Mouse (Mus musculus): ENCODE data around the gene Pate4.
"Not testable (repeated sequence)": the region's sequence is repeated elsewhere in the genome, so short reads cannot be mapped to it uniquely, and the experiment has no call there.

Gene Pate4

DNA sequence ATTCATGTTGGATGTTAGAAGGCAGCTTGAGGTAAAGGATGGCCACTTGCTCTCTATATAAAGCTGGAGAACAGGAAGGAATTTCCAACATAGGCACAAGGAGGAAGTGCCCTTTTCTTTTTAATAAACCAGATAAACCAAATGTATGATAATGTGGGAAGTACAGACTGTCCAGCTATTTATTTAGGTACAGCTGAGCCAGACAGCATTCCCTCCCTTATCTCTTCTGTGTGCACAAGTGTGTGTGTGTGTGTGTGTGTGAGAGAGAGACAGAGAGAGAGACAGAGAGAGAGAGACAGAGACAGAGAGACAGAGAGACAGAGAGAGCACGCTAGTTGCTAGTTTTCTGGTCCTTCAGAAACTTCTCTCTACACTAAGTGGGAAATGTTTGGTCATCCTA is at the start of gene Pate4:
Gene Pate4 (minus strand): TSS at position 101 of the 400 bp plus-strand sequence.
- no peak for DNase-seq (ENCODE audit: low spot score in 2 of 2)

DNA sequence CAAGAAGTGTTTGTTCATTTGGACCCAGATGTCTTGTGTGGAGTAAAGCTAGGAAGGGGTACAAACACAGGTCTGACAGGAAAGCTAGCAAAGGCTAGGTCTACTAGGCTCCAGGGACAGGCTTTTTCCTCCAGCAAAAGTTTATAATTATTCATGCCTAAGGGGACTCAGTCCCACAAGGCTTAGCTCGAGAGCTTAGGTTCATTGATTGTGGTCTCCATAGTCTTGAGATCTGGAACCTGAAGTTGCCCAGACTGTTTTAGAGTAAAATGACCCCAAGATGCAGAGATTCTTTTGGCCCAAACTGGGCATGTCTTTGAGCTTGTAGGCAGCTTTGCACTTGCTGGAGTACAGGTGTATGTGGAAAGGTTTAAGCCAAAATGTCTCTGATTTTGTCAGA is 36.4 kb upstream of the Pate4 start, which contains the start of gene Pate3:
Gene Pate3 (minus strand): TSS at position 101 of the 400 bp plus-strand sequence.
- DNase-seq (ENCODE audit: low spot score in 2 of 2): no peak

DNA sequence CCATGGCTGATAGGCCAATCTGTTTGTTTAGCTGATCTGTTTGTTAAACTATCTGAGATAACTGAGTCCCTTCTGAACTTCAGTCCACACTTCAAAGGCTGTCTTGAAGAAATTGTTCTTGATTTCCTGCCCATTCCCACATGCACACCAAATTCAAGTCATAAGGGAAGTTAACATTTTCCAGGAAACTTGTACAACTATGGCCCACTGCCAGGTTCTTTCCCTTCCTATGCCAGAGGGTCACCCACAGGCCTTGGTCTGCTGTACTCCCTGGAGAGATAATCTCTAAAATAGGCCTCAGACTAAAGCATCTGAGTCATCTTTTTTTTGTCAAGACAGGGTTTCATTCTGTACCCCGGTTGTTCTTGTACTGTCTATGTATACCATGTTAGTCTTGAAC is 21.2 kb upstream of the Pate4 start:
- no peak for DNase-seq (ENCODE audit: low spot score in 2 of 2)

DNA sequence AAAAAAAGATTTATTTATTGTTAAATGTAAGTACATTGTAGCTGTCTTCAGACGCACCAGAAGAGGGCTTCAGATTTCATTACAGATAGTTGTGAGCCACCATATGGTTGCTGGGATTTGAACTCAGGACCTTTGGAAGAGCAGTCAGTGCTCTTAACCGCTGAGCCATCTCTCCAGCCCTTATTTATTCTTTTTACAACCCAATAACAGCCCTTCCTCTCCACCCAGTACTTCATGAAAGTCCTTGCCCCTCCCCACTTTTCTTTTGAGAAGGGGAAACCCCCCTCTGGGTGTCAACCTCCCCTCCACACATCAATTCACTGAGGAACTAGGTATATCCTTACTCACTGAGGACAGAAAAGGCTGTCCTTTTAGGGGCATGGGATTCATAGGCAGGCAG is 5.0 kb upstream of the Pate4 start:
- DNase-seq (ENCODE audit: low spot score in 2 of 2): not testable (repeated sequence)

DNA sequence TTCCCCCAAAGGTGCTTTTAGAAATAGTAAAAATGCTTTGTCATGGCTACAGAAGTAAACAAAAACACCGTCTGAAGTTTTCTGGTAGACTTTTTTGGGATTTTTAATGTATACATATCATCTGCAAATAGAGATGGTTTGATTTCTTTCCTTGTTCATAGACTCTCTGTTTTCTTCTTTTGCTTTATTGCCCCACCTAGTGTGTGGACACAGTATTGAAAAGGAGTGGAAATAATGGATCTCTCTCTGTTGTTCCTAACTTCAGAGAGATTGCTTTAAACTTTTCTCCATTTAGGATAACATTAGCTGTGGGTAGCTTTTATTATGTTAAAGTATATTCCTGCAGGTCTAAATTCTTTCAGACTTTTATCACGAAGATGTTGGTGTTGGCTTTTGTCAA is 2.3 kb upstream of the Pate4 start:
- no peak for DNase-seq (ENCODE audit: low spot score in 2 of 2)

DNA sequence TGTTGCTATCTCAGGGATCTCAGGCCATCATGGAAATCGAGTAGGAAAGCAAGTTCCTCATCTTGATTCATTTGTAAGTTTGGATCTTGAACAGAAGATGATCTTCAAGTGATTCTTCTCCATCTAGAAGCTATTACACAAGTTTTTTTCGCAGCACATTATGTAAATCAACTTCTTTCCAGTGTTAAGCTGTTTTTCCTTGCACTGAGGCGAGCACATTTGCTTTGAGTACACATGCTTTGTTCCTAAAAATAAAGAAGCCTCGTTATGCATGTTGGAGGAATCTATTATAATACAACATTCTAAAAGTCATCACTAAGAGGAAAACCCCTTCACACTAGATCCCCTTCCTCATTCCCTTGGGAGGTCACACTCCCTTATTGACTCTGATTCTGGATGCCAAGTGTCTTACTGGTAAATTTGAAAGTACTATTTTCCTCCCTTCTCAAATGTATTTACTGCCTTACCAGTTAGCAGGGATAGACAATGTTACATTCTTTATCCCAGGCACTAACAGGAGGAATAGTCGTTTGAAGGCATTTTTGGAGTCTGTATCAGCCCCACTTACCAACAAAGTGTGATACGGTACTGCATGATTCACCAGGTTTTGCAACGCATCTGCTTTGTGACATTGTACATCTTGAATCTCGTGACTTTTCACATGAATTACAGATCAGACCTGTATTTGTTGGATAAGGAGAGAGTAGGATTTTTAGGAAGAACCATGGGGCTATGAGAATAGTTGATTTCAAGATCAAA is 3.9 kb downstream of the Pate4 start:
- no peak for DNase-seq (ENCODE audit: low spot score in 2 of 2)

DNA sequence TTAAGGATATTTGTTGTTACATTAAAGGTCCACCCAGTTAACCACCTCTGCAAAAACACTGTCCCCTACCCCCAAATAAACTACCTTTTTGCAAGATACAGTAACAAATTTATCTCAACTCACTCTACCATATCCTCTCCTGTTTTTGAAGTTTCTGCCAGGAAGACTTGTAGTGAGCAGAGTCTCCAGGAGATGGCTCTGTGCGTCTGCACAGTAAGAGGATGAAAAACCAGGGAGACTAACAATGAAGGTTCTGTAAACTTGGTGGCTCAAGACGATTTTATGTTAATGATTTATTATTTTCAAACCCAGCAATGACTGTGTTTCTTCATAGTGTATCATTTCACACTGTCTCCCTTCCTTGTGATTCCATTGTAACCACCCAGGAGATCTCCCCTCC is 18.8 kb downstream of the Pate4 start:
- DNase-seq (ENCODE audit: low spot score in 2 of 2): peak in 1 of 2 experiments; percentile 34

DNA sequence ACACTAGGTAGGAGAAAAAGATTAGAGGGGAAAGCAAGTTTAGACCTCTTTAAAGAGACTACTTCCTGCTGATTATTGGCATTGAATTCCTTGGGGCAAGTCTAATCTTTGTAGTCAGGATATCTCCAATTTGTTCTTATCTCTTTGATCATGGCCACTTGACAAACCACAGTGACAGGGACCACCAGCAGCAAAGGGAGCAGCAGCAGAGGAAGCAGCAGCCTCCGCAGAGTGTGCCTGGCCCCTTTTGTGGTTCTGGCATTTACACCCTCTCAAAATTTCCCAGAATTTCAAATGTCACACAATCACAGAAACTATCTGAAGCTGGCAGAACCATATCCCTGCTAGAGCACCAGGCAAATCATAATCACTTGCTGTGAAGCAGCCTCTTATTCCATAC is 24.1 kb downstream of the Pate4 start:
- no peak for DNase-seq (ENCODE audit: low spot score in 2 of 2)

DNA sequence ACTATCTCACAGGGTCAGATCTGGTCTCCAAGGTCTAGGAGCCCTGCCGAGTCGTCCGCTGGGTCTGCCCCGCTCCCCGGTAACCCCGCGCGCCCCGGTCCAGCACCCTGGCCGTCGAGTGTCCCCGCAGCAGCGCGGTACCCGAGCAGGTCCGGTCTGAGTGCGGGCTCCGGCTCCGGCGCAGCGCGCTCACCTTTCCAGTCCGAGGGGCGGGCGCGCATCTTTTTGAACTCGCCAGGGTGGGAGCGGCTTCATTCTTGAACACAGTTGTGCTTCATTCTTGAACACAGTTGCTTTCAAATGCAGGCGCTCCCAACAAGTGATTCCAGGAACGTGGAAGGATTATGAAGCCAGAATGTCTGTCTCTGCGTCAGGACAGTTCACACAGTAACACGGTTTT is 37.3 kb downstream of the Pate4 start:
- no peak for DNase-seq (ENCODE audit: low spot score in 2 of 2)

DNA sequence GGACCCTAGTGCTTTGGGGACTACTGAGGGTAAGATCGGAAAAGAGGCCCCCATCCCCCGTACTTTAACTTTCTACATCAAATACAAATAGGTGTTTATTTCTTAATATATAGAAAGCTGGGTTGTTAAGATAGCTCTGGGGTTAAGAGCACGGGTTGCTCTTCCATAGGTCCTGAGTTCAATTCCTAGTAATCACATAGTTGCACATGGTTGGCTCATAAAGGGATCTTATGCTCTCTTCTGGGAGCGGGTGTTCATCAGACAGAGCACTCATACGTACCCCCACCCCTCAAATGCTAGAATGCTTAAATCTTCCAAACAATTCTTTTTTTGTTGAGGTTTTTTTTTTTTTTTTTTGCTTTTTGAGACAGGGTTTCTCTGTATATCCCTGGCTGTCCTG is 41.1 kb downstream of the Pate4 start:
- DNase-seq (ENCODE audit: low spot score in 2 of 2): no peak

DNA sequence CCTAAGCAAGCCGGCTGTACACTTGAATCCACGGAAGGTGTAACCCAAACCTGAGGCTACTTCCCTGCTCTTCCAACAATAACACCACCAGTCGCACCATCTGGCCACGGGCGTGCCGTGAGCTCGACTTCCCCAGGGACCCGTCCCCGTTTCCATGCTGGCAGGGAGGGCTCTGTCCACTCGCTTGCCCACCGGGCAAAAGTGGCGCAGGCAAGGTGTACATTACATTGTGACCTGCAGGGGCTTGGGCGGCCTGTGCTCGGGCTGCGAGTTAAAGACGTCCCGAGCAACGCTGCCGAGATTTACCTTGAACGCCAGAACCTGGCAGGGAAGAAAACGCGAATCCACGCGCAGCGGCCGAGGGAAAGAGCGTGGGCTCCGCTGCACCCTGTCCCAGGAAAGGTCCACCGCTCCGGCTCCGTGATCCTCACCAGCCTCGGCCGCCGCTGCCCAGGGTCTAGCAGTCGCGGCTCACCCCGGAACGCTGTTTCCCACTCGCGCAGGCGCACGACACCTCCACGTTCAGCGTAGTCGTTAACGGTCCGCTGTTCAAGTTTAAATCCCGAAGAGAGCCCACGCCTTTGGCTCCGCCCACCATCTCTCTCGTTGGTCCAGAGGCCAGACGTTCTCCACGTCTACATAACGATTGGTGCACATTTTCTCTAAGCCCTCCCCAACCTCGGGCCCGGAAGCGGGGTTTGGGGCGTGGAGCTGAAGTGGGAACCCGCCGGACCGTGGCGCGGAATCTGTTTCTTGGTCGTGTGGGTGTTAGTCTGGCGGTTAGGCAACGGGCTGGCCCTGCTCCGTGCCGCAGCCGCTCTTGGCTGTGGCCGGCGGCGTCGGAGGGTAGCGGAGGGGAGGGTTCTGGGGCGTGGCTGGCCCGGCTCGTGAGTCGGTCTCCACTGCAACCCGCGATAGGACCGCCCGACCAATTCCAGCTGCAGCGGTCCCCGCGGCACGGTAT is 41.9 kb downstream of the Pate4 start, which contains the start of the genes Pate2 and Hyls1:
Gene Pate2 (plus strand): TSS at position 714 of the 964 bp plus-strand sequence.
Gene Hyls1 (minus strand): TSS at position 828 of the 964 bp plus-strand sequence.
- peak; percentile 88 to 91 for DNase-seq (ENCODE audit: low spot score in 2 of 2)

DNA sequence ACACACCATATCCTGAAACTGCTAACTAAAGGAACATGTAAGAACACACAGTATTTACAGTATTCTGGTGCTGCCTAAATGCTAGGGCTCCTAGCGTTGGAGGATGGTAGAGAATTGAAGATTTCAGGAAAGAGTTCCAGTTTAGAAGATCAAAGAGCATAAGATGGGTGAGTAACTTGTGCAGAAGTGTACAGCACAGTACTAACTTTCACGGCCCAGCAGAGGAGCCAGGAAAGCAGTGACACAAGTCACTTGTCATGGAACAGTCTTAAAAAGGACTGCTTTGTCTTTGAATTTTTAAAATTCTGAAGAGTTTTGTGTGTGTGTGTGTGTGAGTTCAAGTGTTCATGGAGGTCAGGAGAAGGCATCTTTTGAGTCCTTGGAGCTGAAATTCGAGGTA is 43.7 kb downstream of the Pate4 start:
- no peak for DNase-seq (ENCODE audit: low spot score in 2 of 2)

DNA sequence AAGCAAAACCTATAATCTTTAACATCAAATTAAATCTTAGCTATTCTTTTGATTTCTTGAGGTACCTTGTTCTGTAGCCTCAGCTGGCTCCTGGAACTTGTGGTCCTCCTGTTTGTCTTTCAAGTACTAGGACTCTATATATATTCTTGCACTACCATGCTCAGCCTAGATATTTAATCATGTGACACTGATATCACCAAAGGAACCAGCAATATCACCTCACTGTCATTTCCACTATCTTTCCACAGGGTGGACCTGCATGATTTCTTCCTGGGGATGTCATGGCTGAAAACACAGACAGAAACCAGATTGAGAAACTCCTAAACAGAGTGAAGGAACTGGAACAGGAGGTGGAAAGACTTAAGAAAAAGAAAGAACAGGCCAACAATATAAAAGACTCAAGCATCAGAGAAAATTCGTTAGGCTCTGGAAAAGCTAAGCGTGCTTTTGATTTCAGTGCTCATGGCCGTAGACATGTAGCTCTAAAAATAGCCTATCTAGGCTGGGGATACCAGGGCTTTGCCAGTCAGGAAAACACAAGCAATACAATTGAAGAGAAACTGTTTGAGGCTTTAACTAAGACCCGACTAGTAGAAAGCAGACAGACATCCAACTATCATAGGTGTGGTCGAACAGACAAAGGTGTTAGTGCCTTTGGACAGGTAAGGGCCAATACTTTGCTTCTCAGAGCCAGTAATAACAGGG is 47.1 kb downstream of the Pate4 start:
- no peak for DNase-seq (ENCODE audit: low spot score in 2 of 2)

DNA sequence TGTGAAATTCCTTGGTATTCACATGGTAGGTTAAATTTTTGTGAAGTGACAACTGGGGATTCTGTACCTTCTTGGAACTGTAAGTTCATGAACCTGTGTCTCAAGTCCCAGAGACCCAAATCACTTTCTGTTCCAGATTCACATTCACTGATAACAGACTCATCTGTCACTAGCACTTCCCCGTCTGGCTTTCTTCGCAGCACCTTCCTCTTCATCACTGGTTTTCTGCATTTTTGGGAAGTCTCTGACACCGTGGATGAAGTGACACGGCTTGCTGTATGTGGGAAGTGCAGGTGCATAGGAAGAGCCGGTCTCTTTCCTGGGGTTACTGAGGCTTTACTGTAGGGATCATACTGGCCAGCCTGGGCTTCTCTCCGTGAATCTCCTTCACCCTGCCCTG is 50.2 kb downstream of the Pate4 start:
- no peak for DNase-seq (ENCODE audit: low spot score in 2 of 2)

DNA sequence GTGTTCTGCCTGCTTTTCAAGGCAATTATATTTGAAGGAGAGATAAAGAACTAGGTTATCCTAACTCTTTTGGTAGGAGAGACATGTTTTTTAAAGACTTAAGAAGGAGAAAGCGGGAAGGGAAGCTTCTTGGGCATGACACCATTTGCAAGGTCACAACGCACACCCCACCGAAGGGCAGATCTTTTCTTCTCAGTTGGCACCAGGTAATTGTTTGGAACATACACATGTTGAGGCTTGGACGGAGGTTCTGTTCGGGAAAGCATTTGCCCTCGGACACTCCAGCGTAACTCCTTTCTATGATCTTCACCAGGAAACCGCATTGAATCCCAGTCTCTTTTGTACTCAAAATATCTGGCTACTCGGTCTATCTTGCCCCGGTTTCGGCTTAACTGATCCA is 50.7 kb downstream of the Pate4 start:
- no peak for DNase-seq (ENCODE audit: low spot score in 2 of 2)

DNA sequence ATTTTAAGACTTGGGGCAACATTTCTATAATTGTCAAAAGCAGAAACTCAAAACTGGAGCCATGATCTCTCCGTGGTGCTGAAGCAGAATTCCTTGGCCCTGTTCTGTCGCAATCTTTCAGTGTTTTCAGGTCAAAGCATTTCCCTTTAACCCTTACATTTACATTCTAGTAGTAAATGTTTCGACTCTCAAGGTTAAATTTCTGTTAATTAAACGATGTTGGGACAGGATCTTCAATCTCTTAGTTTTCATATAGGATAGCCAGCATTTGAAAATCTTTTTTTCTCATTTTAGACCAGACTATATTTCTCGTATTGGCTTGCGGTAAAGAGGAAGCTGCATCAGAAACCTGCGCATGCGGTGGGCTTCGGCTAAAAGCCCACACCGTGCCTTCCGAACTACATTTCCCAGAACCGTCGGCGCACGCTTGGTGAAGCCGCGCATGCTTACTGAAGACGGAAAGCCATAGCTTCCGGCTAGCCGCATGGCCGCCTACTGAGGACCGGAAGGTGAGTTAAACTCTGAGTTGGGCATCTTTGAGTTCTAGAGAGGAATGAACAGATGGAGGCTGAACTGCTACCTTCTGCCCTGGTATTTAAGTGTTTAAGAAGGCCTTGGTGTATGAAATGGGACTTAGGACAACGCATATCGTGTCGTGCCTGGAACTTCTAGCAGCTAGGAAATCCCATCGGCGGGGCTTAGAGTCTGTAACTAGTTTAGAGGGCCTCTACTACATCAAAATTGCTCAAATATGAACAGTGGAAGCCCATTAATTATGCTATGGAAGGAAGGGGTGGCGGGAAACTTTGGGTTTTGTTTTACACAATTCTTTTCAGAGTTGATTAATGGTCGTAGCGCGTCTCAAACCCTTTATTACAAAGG is 52.5 kb downstream of the Pate4 start:
- DNase-seq (ENCODE audit: low spot score in 2 of 2): peak; percentile 73 to 85

DNA sequence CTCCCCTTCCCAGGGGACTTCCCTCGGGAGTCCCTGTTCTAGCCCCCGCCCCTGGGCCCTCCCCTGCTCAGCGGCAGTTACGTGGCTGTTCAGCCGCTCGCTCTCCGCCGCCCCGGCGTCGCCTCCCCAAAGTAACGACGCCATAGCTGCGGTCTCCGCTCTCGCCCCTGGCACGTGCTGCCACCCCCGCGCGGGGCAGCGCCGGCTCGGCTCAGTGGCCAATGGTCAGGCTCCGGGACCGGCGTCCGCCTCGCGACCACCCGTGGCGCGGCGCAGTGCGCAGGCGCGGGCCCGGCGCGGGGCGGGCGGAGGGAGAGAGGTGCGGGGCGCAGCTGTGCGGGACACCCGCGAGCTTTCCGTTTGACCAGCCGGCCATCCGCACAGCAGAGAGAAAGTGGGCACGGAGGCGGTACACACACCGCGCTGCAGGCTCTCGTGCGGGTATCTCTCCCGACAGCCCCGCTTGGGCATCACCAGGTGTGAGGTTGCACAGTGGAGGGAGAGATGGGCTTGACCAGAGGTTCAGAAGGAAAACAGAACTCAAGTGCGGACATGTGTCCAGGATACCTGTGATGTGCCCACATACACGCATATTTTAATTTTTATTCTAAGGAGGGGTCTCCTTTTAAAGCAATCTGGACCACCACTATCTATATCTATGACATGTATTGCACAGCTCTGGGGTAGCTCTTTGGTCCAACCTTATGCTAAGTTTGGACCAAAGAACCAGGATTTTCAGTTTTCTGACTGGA is 53.3 kb downstream of the Pate4 start, which contains the start of the genes Ddx25 and Pus3:
Gene Ddx25 (minus strand): TSS at position 272 of the 752 bp plus-strand sequence.
Gene Pus3 (plus strand): TSS at position 339 of the 752 bp plus-strand sequence.
- peak; percentile 80 to 81 for DNase-seq (ENCODE audit: low spot score in 2 of 2)

All from frontal cortex, postnatal 10 days (tissue).